Mouse (Mus musculus) erythroblast, embryonic 14.5 days (primary cell): ENCODE measurements around the gene Rtp2.

Source experiments
- GATA1 ChIP-seq: IDR thresholded peaks from 2 replicates; pipeline ENCODE4 v1.6.1; 2012; ENCODE audit warnings: low read length, inconsistent platforms, mixed read lengths
- TAL1 ChIP-seq: IDR thresholded peaks from 3 replicates; pipeline ENCODE4 v1.6.1; 2012; ENCODE audit warnings: low read length, inconsistent platforms, mixed read lengths

- TF ChIP-seq TAL1 (no peak), GATA1 (no peak)
These were observed 34.1 kb downstream of the Rtp2 start for GRCm38 (mm10) chr16:23897984-23898586.
